ENCODE assay signal across 7 mouse cellular contexts in genomic region chr17:29237772-29238420, GRCm38 (mm10). TPM values are rescaled to one million over a fixed set of nuclear protein-coding genes. Genes with fewer than 3 reads are reported as not detected.
A peak's percentile ranks its signal among the peaks of the same experiment; 100 is the strongest.
DNase-seq lines count a peak whose midpoint lies in the region; ATAC-seq and TF ChIP-seq lines count a peak whose summit lies in the region.

Gene Cpne5 (minus strand): TSS chr17:29238167.

- H3K27me3 ChIP-seq in embryonic facial prominence, embryonic 14.5 days (replicated peaks; ENCODE audit: control insufficient read depth, insufficient read depth, low read length): peaks cover 3% of the 10 kb centered on the region; the same call in 1 of the 2 replicates
- H3K27me3 ChIP-seq in hindbrain, embryonic 12.5 days: peaks cover 54% of the 10 kb centered on the region
- peaks cover 93% of the 10 kb centered on the region for H3K27me3 ChIP-seq in liver, embryonic 12.5 days (replicated peaks)

- H3K36me3 ChIP-seq in embryonic facial prominence, embryonic 14.5 days (ENCODE audit: control insufficient read depth, insufficient read depth, low read length): no peaks in the 10 kb centered on the region
- no peaks in the 10 kb centered on the region for H3K36me3 ChIP-seq in hindbrain, embryonic 12.5 days
- no peaks in the 10 kb centered on the region for H3K36me3 ChIP-seq in liver, embryonic 12.5 days

- 0 out of 2 replicates have a peak, but pooled peaks have one; percentile 3 for TF ChIP-seq CTCF in layer of hippocampus, adult 2 months (conservative IDR thresholded peaks at IDR 0.05)

- H3K27ac ChIP-seq in layer of hippocampus, adult 2 months: peak within 1 kb of the TSS; percentile 65
- H3K27ac ChIP-seq in embryonic facial prominence, embryonic 14.5 days (replicated peaks; ENCODE audit: low read depth, low read length): no peak within 1 kb of the TSS
- 0 out of 2 replicates have a peak within 1 kb of the TSS, but pooled peaks have one; percentile 17 for H3K27ac ChIP-seq in hindbrain, embryonic 12.5 days
- no peak within 1 kb of the TSS for H3K27ac ChIP-seq in liver, embryonic 12.5 days

- no peaks in the 10 kb centered on the region for H3K9me3 ChIP-seq in embryonic facial prominence, embryonic 14.5 days (ENCODE audit: control insufficient read depth, low read length)
- no peaks in the 10 kb centered on the region for H3K9me3 ChIP-seq in hindbrain, embryonic 12.5 days (replicated peaks)
- no peaks in the 10 kb centered on the region for H3K9me3 ChIP-seq in liver, embryonic 12.5 days (replicated peaks)

- H3K4me1 ChIP-seq in embryonic facial prominence, embryonic 14.5 days (ENCODE audit: control insufficient read depth, insufficient read depth, low read length): no peaks in the 10 kb centered on the region
- H3K4me1 ChIP-seq in hindbrain, embryonic 12.5 days: peaks cover 26% of the 10 kb centered on the region
- H3K4me1 ChIP-seq in liver, embryonic 12.5 days: peaks cover 13% of the 10 kb centered on the region; the same call in 1 of the 2 replicates

- H3K9ac ChIP-seq in embryonic facial prominence, embryonic 14.5 days (ENCODE audit: low read depth, low read length): peak within 1 kb of the TSS; percentile 71
- H3K9ac ChIP-seq in hindbrain, embryonic 12.5 days: peak within 1 kb of the TSS; percentile 73
- H3K9ac ChIP-seq in liver, embryonic 12.5 days: peak within 1 kb of the TSS; percentile 45; the same call in 1 of the 2 replicates

- peak in 1 of 2 experiments; percentile 34 for DNase-seq in layer of hippocampus, adult 2 months (ENCODE audit: low spot score in 2 of 2)
- DNase-seq in layer of hippocampus, adult 11-12 months (ENCODE audit: low spot score): no peak
- peak; percentile 42 for DNase-seq in embryonic facial prominence, embryonic 14.5 days (ENCODE audit: low spot score)
- peak; percentile 67 for DNase-seq in right cerebral cortex, adult 18-20 months
- DNase-seq in urinary bladder, postnatal 25 days (ENCODE audit: low spot score): no peak

- peak within 1 kb of the TSS; percentile 63 for H3K4me3 ChIP-seq in layer of hippocampus, adult 2 months
- H3K4me3 ChIP-seq in embryonic facial prominence, embryonic 14.5 days (ENCODE audit: low read depth, low read length): peak within 1 kb of the TSS; percentile 70
- peak within 1 kb of the TSS; percentile 63 for H3K4me3 ChIP-seq in hindbrain, embryonic 12.5 days
- peak within 1 kb of the TSS; percentile 53 for H3K4me3 ChIP-seq in liver, embryonic 12.5 days

- 0% methylated on average over 7 of the region's 73 CpGs for WGBS in embryonic facial prominence, embryonic 14.5 days
- under 1% methylated on average over 59 of the region's 73 CpGs for WGBS in hindbrain, embryonic 12.5 days
- under 1% methylated on average over 58 of the region's 73 CpGs for WGBS in liver, embryonic 12.5 days (ENCODE audit: insufficient replicate concordance)

- ATAC-seq in embryonic facial prominence, embryonic 14.5 days (ENCODE audit: low read depth): peak; percentile 54
- ATAC-seq in hindbrain, embryonic 12.5 days (ENCODE audit: low FRiP score): peak; percentile 49
- 0 out of 2 replicates have a peak, but pooled peaks have one; percentile 18 for ATAC-seq in liver, embryonic 12.5 days

- H3K4me2 ChIP-seq in embryonic facial prominence, embryonic 14.5 days (ENCODE audit: low read depth, low read length): peak within 1 kb of the TSS; percentile 99
- H3K4me2 ChIP-seq in hindbrain, embryonic 12.5 days (replicated peaks): peak within 1 kb of the TSS; percentile 100
- peak within 1 kb of the TSS; percentile 70 for H3K4me2 ChIP-seq in liver, embryonic 12.5 days

RNA-seq across cellular contexts. Expression of gene Cpne5, which starts in this region (rescaled TPM):
- 10 to 100 TPM; 34.0 to 36.3 TPM for total RNA-seq in layer of hippocampus, adult 2 months (2021)
- polyA plus RNA-seq in embryonic facial prominence, embryonic 14.5 days (2014; fragmentation: Nextera tagmentation; extraction: Ambion mirVana): 12.4 and 17.1 TPM in 2 replicates
- polyA plus RNA-seq in hindbrain, embryonic 12.5 days (2016; fragmentation: Nextera tagmentation; extraction: Ambion mirVana): 6.0 and 6.1 TPM in 2 replicates
- 0.18 and 0.33 TPM in 2 replicates for polyA plus RNA-seq in liver, embryonic 12.5 days (2016; fragmentation: Nextera tagmentation; extraction: Ambion mirVana)

Comparison
In these comparisons a context has a peak if more than half of its experiments do, and no peak if none do; other contexts are left out.
1. Peak in ATAC-seq, H3K4me3 ChIP-seq, H3K9ac ChIP-seq and H3K4me2 ChIP-seq in liver, embryonic 12.5 days; RNA of the gene not detected or under 1 TPM.
2. DNase-seq: peak in embryonic facial prominence, embryonic 14.5 days (single experiment) and right cerebral cortex, adult 18-20 months (single experiment); none in layer of hippocampus, adult 11-12 months (single experiment) and urinary bladder, postnatal 25 days (single experiment).
3. H3K27ac ChIP-seq: peak in layer of hippocampus, adult 2 months (single experiment) and hindbrain, embryonic 12.5 days (single experiment); none in embryonic facial prominence, embryonic 14.5 days (single experiment) and liver, embryonic 12.5 days (single experiment).
4. Peak in every context shown above with its lines, with median percentiles within 50 percentile points of each other: H3K4me3 ChIP-seq, ATAC-seq, H3K4me2 ChIP-seq and H3K9ac ChIP-seq.